Mouse (Mus musculus): ENCODE results near the gene Mpeg1.

DNA sequence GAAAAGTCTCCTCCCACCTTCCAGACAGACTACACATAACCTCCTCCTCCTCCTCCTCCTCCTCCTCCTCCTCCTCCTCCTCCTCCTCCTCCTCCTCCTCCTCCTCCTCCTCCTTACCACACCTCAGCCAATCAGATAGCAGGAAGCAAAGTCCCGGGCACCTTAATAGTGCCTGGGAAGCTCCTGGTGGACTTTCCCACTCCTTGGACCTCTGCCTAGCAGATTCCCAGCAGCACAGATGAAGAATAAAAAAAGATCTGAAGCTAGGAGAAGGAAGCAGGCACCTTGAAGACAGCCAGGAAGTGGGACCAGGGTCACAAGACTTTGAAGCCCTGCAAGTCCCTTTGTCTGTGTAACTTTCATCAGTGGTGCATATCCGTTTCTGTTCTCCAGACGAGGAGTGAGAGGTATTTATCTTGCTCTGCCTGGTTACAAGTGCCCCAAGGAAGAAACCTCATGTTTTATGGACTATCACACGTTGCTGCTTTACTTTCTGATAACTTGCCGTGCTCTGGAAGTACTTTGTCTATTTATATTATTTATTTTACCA, 16.2 kb downstream of the Mpeg1 start:
- no peak for TF ChIP-seq POLR2A (IDR thresholded peaks at IDR 0.05; ENCODE audit: borderline replicate concordance, low read depth, low read length)
- no peak for TF ChIP-seq CTCF (IDR thresholded peaks at IDR 0.05; ENCODE audit: low read depth, low read length)
